Mouse (Mus musculus): ENCODE data around the gene Il17d.

The Il17d gene

GRCm38 (mm10) chr14:57535646-57536045, 11.1 kb downstream of the Il17d start:
- no peak for DNase-seq

GRCm38 (mm10) chr14:57536820-57537219, 12.2 kb downstream of the Il17d start:
- DNase-seq: no peak

DNA sequence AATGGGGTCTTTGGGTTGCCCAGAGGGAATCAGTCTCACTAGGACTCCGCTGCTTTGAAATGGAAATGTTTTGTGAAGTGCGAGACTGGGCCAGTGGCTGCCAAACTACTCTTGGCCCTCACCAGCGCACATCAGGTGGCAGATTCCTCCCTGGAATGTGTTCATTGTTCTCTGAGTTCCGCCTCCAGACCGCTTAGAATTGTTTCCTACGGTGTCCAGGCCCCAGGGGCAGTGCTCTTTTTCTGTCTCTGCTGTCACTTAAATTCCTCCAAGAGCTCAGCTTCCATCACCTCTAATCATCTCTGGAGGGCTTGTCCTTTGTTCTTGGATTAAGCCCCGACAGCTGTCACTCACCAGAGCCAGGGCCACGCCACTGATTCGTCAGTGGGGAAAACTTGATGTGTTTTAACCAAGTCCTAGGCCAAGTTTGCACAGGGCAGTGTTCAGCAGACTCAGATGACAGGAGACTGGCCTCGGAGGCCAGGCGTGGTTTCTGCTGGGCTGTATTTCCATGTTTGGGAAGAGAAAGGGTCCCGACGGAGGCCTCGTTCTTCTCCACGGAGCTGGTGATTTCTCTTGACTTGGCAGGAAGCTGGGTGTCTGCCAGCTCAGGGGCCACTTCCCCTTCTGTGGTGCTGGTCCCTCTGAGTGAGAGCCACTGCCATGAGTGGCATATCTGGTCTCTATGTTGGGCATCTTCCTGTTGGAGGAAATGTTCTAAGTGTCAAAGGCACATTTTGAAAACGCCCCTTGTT, 12.9 kb downstream of the Il17d start:
- DNase-seq: peak; percentile 27 to 28

DNA sequence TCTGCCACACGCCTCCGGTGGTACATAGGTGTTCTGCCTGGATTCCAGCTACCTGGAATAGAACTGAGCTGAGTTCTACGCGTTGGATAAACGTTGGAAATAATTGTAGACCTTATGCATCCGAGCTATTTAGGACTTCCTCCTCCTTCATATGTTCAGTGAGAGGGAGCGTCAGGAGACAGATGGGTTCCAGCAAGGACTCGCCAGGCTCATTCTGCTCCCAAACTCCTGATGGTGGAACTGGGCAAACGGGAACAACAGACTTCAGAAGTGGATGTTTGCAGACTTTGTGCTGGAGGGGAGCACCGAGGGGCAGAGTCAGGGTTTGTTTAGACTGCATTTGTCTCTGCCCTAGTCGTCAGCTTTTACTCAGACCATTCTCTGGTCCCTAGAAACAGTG, 16.1 kb downstream of the Il17d start:
- DNase-seq: no peak

DNA sequence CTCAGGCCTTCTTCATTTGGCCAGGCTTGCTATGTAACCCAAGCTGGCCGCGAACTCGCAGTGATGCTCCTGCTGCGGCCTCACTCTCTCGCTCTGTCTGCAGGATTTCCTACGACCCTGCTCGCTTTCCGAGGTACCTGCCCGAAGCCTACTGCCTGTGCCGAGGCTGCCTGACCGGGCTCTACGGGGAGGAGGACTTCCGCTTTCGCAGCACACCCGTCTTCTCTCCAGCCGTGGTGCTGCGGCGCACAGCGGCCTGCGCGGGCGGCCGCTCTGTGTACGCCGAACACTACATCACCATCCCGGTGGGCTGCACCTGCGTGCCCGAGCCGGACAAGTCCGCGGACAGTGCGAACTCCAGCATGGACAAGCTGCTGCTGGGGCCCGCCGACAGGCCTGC, 17.7 kb downstream of the Il17d start:
- peak in 1 of 2 experiments; percentile 13 for DNase-seq

- no peak for DNase-seq
Measured at GRCm38 (mm10) chr14:57543420-57544039, 19.0 kb downstream of the Il17d start.

DNA sequence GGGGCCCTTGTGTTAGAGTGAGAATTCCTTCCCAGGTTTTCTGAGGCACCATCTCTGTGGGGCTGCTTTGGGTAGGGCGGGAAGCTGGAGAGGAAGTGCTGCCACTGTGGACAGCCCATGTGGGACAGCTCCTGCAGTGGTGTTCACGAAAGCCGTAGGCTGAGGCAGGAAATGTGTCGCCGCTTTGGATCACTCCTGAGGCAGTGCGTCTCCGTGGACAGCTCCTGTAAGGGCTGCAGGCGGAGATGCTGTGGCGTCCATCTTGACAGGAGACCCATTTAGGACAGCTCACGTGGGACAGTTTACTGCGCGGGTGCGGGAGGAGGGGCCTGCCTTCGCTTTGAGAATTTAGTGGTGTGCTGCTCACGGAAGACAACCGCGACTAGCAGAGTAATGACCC, 20.9 kb downstream of the Il17d start:
- no peak for DNase-seq

GRCm38 (mm10) chr14:57546131-57546530, 21.6 kb downstream of the Il17d start:
- DNase-seq: no peak

GRCm38 (mm10) chr14:57546557-57547021, 22.0 kb downstream of the Il17d start:
- DNase-seq: peak; percentile 18 to 41

- DNase-seq: no peak
Measured at GRCm38 (mm10) chr14:57547062-57547461, 22.5 kb downstream of the Il17d start.

DNA sequence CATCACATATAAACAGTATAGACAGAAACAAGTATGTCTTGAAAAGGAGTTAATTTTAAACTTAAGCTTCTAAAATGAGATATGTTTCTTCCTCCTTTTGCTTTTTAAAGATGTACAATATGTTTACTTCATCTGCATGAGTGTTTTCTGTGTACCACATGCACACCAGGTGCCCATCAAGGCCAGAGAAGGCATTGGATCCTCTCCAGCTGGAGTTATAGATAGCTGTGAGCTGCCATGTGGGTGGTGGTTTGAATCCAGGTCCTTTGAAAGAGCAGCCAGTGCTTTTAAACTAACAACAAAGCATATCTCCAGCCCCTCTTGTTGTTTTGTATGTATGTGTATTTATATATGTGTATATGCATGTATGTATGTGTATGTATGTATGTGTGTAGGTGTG, 28.4 kb downstream of the Il17d start:
- no peak for DNase-seq

DNA sequence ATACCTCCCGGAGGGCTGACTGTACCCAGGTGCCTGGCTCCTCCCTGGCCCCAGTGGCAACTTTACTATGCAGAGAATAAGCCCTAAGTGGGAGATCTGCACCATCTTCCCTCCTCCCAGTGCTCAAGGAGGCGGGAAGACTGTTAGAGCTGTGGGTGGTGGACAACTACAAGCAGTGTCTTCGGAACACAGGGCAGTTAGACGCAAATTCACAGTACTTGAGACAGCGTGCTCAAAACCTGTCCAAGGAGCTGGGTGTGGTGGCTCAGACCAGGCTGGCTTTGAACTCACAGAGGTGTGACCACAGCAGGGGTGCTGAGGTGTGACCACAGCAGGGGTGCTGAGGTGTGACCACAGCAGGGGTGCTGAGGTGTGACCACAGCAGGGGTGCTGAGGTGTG, 29.9 kb downstream of the Il17d start:
- DNase-seq: no peak

DNA sequence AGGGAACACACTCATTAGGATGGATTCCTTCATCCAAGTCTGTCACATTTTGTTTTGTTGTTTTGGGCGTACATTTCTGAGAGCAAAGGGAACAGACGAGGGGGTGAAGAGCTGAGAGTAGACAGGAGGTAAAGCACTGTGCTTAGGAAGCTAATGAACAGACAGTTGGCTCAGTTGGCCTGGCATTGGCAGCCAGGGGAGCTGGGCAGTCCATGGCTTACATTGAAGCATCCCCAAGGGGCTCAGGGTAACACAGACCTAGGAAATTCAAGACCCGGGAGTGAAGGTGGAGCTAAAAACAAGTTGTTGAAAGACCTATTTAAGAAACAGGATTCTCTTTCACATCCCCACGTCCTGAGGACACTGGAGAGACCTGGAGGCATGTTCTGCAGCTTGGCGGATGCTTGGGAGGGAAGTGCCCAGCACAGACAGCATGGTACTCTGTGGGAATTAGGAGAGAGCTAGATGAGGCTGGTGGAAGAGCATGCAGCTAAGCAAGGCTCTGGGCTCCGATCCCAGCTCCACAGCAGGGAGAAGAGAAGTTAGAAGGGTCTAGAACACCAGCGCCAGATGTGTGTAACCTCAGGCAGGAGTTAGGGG, 31.0 kb downstream of the Il17d start:
- DNase-seq: no peak

GRCm38 (mm10) chr14:57556922-57557321, 32.3 kb downstream of the Il17d start:
- DNase-seq: no peak

DNA sequence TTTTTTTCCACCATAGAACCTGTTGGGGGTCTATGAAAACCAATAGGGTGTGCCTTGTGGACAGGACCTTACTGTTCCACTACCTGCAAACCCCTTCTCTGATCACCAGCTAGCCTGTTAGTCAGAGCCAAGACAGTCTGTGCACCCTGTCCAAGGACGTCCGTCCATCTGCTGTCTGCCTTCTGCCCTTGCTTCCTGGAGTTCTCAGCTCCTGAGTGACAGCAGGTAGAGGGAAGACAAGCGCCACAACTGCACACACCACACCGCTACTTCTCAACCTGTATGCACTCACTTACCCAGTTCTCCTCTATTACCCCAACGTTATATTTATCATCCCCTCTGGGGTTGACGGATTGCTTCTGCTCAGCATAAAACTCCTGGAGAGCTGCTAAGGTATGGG, 41.0 kb downstream of the Il17d start:
- DNase-seq: no peak

DNA sequence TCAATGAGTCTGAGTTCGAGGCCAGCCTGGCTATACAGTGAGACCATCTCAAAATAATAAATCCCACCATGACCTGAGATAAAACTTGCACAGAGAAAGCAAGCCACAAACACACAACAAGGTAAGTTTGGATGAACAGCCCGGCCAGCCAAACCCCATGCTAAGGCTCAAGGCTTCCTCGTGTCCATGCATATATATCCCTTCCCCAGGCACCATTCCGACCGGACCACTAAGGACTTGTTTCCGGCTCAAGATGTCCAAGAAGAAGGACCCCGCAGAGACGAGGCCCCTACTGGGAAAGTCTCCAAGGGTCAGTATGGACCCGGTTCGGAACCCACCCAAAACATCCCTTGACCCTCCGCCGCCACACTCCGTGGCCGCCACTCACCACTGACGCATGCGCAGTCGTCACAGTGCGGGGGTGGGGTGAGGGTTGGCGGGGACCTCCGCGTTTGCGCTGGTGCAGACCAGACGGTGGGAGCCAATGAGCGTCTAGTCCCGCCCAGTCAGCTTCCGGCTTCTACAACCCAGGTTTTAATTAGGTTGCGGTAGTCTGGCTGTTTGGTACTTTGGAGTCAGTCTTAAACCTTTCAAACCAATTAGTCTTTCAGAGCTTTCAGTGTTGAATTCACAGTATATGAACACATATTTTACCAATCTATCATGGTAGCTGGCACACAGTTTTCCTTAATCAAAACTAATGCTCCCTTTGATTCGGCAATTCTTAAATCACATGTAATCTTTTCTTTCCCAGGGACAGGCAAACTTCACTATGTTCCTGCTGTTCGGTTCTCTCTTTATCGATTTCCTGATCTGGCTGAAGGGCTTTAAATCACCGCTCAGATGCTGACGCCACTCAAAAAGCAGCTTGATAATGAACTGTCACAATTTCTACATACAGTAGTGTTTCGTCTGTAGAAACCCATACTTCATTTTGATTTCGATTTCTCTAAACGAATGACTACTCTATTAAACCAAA, 46.9 kb downstream of the Il17d start, which contains the start of gene Eef1akmt1:
TSS of gene Eef1akmt1 (minus strand) at position 458 of the 979 bp plus-strand sequence.
- DNase-seq: peak; percentile 97 to 98

DNA sequence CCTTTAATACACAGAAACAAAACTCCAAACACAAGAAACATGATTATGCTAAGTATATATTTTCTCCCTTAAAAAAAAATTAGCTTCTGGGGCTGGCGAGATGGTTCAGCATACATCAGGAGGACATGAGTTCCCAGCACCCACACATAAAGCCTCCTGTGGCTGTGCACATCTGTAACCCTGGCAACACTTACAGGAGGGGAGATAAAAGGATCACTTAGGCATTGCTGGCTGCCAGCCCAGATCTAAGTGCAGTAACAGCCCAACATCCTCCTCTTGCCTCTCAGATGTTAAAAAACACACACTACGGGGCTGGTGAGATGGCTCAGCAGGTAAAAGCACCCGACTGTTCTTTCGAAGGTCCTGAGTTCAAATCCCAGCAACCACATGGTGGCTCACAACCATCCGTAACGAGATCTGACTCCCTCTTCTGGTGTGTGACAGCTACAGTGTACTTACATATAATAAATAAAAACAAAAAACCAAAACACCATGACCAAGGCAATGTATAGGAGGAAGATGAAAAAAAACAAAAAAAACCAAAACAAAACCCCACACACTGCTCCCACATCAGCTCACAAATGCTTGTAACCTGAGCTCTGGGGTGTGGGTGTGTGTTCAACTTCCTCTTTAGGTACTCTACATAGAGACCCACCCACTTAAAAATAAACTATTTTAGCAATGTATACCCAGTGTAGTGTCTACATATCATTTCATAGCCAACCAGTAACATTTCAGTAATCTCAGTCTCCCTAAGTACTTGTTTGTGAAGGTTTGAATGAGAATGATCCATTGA, 50.4 kb downstream of the Il17d start:
- DNase-seq: no peak

GRCm38 (mm10) chr14:57576364-57577060, 51.9 kb downstream of the Il17d start:
- no peak for DNase-seq

DNA sequence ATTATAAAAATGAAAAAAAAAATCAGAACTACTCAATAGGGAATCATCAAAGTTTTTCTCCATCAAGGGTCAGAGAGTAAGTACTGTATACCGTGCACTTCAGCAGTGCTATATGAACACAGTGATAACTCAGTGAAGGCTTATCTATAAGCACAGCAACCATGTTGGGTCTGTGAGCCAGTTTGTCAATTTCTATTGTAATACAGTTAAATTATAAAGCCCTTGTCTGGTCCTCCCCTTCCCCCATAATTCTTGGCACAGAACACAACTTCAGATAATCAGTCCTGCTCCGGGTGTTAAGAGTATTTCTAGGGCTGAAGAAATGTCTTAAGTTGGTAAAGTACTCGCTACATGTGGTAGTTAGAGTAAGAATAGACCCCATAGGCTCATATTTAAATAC, 67.3 kb downstream of the Il17d start:
- no peak for DNase-seq
